Mouse (Mus musculus) ES-E14 (cell line): ENCODE results near the gene Wbp2.

Source experiments
- CHD2 ChIP-seq: IDR thresholded peaks from 2 replicates; pipeline ENCODE4 v1.6.1; 2014; ENCODE audit warnings: mild to moderate bottlenecking, low read depth, low read length, inconsistent platforms
- HCFC1 ChIP-seq: IDR thresholded peaks from 2 replicates; pipeline ENCODE4 v1.6.1; 2012; ENCODE audit warnings: low read length, inconsistent platforms, borderline replicate concordance; ENCODE audit not compliant: insufficient read depth
- MAFK ChIP-seq: IDR thresholded peaks from 2 replicates; pipeline ENCODE4 v1.6.1; 2014; ENCODE audit warnings: mild to moderate bottlenecking, low read depth, low read length, inconsistent platforms; ENCODE audit not compliant: insufficient read depth
- ZC3H11A ChIP-seq: IDR thresholded peaks from 2 replicates; pipeline ENCODE4 v1.6.1; 2012; ENCODE audit warnings: low read depth, mild to moderate bottlenecking, inconsistent platforms, low read length, borderline replicate concordance
- ZNF384 ChIP-seq: IDR thresholded peaks from 2 replicates; pipeline ENCODE4 v1.6.1; 2012; ENCODE audit warnings: low read depth, low read length, inconsistent platforms

GRCm38 (mm10) chr11:116102472-116102871, 15.7 kb upstream of the Wbp2 start:
- TF ChIP-seq HCFC1: no peak
- no peak for TF ChIP-seq MAFK
- TF ChIP-seq CHD2: no peak
- no peak for TF ChIP-seq ZNF384
- TF ChIP-seq ZC3H11A: no peak
